Mouse (Mus musculus) kidney, postnatal 25 days (tissue): ENCODE results near the gene Cenpx.
"Not testable (repeated sequence)": the region's sequence is repeated elsewhere in the genome, so short reads cannot be mapped to it uniquely, and the experiment has no call there.

Experiments
- DNase-seq, 2 experiments: peaks; one replicate each; pipeline ENCODE4 v3.0.0; 2021; ENCODE audit warnings: mixed read lengths in 2 of 2

Cenpx gene

DNA sequence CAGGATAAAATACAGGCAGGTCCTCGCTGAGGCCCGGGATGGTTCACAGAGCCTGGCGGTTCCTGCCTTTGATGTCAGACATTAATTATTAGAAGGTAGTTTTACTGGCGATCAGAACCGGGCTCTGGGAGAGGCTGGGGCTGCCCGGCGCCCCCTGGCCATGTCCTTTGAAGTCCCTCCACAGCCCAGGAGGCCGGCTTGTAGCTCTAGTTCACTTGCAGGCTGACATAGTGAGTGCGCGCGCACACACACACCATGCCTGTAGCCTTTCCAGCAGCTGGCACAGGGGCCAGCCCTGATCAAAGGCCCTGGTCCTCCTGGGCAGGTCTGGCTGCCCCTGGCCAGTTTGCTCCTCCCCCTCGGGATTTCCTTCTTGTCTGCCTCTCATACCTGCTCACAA lies 17.9 kb downstream of the Cenpx start:
- DNase-seq = peak; percentile 70 to 91

DNA sequence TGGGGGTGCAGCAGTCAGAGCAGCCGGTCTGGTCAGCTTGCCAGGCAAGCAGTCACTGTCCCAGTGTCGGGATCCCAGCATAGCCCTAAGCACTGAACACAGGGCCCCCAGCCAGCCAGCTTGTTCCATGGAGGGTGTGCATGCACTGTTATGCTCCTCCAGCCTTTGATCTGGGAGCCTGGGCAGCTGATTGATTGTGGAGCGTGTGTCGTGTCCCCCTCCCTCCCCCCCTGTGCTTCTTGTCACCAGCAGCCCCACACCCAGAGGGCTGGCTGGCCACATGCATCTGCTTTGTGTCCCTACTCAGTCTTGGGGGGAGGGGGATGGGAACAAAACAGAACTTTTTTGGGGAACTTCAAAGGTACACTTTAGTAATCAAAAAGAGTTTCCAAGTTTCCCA lies 18.4 kb downstream of the Cenpx start:
- no peak for DNase-seq

DNA sequence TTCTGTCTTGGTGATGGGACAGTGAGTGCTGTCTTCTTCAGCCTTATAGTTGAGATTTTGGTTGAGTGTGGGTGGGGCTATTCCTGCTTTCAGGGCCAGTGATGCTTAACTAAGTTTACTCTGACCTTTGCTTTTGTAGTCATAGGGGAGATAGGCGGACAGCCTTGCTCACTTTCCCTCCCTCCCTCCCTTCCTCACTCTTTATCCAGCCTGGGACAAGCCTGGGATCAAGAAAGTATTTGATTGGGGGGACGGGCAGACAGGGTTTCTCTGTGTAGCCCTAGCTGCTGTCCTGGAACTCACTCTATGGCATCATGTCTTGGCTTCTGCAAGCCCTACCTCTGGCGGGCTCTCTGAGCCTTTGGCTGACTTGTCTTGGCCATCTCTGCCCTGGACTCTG lies 20.1 kb downstream of the Cenpx start:
- peak; percentile 45 to 64 for DNase-seq

DNA sequence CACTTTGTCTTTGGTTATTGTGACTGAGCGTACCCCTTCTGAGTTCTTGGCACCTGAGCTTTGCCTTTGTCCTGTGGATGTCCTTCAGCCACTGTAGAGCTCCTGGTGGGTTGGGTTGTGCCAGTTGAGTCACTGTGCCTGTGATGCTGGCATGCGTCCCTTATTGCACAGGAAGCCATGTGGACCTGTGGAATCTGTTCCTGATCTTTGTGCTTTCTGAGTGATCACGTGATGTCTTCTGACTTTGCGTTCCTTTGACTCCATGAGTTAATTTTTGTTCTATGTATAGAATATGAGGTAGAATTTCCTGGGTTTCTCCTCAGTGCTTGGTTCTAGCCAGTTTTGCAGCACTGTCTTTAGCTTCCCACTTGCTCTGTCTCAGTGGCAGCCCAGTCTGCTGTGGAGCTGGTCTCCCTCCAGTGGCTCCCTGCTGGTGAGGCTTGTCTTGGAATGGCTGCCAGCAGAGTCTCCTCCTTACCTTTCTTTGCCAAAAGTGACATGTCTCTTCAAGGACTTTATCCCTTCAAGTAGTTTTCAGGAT lies 21.0 kb downstream of the Cenpx start:
- peak; percentile 72 to 85 for DNase-seq

DNA sequence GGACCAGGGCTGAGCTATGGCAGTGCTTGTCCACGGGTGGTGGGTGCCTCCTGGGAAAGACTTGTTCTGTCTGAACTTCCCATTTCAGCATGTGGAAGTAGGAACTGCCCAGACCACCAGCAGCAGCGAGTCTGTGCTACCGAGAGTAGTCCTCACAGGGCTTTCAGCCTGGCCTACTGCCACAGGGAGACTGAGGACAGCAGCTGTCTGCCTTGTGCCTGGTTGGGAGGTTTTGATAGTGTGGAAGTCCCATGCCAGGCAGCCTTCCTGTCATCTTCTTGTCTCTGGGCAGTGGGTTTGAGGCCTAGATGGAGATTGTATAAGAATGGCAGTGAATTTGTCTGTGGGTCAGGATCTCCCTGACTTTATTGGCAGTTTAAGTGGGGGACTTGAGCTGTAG lies 24.2 kb downstream of the Cenpx start:
- DNase-seq = no peak

DNA sequence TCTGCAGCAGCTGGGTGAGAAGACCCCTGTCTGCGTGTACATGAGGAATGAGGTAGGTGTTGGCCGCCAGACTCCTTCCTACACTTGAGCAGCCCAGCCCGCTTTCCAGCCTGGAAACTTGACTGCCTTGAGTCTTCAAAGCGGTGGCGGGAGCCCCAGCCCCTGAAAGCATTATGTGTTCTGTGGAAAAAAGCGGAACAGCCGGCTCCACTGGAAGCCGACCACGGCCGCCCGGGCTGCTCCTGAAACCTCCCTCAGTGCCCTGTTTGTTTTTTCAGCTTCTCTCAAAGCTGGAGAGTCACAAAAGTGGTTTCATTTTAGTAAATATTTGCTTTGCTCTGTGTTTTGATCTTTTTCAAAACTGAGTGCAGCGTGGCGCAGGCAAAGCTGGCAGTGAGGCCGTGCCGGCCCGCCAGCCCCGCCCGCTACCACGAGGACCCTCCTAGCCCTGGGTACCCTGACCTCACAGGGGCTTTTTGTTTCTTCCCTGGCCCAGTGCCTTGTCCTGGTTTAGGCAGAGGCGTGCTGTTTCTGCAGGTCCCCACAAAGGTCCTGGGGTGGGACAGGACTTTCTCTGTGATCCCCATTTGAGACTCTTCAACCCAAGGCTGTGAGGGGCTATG lies 26.8 kb downstream of the Cenpx start:
- no peak for DNase-seq

DNA sequence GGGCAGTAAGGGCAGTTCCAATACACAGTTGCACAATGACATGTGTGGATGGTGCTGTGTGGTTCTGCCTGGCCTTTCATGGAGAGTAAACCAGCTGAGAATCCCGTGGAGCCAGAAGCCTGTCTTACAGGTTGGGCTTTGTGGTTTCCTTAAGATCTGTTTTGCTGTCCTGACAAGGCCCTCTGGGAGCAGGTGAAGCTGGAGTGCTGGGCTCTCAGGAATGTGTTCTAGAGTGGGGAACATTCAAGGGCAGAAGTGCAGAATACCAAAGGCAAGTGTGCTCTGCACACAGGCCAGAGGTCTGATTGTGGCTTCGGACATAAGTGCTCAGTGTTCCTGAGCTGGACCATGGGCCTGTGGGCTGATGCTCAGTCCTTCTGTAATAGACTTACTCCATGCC lies 28.9 kb downstream of the Cenpx start:
- DNase-seq = no peak

DNA sequence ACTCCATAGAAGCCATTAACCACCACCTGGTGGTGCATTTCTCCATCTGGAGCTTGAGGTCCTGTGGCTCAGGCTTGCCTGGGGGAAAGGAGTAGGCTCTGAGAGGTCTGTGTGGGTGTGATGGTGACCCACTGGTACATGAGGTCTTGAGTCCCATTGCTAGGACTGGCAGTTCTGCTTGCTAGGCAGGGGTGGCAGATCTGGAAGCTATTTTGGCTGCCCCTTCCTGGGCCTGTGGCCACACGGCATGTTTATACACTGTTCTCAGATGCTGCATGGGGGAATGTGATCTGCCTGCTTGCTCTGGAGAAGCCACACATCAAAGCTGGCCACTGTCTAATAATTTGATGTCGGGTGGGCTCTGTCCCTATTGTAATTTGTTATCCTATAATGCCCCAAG lies 29.5 kb downstream of the Cenpx start:
- DNase-seq = no peak

DNA sequence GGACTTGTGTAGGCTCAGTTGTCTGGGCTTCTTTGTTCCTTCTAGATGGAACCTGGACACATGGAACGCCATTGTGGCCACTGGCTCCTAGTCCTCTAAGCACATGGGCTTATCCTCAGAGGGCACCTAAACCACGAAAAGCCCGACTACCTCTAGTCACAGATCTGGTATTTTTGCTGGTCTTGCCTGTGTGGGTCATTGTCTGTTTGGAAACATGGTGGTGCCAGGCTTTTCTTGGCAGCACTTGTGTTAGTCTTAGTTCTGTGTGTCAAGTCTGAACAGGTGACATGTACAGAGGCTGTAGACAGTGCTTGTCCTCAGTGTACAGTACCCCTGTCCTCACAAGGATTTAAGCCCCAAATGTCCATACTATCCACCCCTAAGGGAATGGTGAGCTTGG lies 30.0 kb downstream of the Cenpx start:
- no peak for DNase-seq

DNA sequence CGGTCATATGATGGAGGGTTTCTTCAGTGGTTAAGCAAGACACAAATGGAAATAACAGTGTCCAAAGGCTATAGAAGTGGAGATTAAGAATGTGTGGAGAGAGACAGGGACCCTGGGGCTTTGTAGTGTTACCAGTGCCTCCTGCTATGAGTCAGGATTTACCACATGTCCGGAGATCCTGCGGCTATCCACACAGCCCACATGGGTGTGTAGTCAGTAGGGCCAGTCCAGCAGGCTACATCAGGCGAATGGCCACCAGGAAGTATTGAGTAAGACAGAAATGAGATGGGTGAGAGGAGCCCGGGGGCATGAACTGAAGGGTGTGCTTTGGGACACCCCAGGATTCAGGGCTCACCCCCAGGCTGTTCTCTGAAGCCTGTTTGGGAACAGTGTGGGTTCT lies 30.9 kb downstream of the Cenpx start:
- DNase-seq = no peak

DNA sequence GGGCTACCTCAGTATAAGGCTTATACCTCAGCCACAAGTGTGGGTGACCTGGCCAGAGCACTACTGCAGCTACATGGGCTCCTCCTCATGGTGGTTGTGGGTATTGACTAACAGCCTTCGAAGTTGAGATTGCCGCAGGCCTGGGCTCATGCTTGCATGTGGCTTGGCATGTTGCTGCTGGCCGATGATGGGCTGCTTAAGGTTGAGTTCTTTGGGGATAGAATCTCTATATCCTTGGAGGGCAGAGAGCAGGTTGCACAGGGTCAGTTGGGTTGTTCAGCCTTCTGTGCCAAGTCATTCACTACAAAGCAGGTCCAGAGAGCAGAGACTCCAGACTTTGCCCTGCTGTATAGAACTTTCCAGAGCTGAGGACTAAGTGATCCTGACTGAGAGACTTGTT lies 33.6 kb downstream of the Cenpx start:
- peak; percentile 67 to 88 for DNase-seq

DNA sequence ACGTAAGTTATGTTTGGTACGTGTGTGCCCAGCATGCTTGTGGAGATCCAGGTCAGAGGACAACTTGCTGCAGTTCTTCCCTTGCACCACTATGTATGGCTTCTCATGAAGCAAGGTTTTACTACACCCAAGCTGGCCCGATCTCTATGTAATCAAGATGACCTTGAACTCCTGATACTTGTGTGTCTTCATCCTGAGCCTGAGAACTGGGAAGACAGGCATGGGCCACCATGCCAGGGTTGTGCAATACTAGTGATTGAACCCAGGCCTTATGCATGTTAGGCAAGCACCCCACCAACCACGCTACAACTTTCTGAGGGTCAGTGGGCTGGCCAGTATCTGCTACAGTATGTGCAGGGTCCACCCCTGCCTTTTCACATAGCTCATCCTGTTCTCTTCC lies 36.6 kb downstream of the Cenpx start:
- DNase-seq = no peak

DNA sequence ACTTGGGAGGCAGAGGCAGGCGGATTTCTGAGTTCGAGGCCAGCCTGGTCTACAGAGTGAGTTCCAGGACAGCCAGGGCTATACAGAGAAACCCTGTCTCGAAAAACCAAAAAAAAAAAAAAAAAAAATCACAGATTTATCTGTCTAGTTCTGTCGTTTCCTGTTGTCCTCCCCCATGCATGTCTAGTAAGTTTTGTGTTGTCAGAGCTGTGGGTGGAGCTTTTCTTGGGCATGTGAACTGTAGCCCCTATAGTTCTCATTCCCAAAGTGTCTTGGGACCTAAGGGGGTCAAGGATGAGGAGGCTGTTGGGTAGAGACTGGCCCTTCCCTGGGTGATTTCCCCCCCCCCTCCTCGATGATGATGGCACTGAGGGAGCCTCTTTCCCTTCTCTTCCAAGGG lies 37.7 kb downstream of the Cenpx start:
- DNase-seq = not testable (repeated sequence)

DNA sequence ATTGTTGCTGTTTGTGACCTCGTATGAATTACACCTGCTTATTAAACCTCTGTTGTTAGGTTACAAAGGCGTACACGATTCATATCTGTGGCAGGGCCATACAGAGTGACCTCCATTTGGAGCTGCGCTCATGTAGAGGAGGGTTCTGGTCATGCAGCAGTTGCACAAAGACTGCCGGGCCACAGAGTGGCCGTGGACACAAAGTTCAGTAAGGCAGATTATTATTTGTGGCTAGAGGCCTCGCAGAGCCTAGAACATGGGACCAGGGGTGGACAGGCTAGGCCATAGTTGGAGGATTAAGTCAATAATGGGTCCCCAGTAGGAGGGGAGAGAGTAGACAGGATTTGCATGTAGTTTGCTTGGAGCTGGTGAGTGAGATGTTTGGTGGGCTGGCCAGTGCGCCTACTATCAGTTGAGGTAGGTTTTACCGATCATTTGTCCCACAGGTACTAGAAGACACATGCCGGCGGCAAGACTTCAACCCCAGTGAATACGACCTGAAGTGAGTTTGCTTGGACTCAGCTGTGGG lies 39.9 kb downstream of the Cenpx start:
- peak in 1 of 2 experiments; percentile 31 for DNase-seq

DNA sequence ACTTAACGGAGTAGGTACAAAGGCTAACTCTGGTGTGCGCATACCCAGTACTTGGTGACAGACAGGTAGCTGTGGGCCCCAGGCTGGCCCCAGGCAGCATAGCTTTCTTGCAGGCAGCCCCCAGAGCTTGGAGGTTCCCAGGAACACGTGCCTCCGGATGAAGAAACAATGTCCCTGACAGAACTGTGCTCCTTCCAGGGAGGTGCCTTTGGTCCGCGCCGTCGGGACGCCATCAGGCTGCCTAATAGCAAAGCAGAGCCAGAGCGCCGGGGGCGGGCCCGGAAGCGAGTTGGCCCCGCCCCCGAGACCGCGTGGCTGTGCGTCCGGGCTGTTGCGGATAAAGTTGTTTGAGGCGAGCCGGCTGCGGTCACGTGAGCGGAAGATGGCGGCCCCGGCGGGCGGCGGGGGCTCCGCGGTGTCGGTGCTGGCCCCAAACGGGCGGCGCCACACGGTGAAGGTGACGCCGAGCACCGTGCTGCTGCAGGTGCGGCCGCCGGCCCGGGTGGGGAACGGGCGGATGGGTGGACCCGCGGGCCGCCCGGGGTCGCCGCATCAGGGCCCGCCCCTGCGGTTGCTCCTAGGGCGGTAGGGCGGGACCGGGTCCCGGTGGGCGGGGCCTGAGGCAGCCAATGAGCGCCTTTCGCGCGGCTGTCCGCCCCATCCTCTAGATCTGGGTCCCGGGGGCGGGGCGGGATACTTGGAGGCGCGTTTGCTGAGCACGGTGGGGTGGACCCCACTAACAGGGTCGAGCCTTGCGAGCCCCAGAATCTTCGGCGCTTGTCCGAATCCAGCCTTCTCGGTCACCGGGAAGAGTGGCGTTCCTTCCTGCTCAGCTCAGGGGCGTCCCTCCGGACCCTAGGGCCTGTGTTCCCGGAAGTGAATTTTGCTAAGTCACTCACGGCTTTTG lies 40.6 kb downstream of the Cenpx start, which contains the start of gene Aspscr1:
Gene Aspscr1 (plus strand): TSS at position 287 of the 907 bp plus-strand sequence.
- peak; percentile 98 to 99 for DNase-seq

DNA sequence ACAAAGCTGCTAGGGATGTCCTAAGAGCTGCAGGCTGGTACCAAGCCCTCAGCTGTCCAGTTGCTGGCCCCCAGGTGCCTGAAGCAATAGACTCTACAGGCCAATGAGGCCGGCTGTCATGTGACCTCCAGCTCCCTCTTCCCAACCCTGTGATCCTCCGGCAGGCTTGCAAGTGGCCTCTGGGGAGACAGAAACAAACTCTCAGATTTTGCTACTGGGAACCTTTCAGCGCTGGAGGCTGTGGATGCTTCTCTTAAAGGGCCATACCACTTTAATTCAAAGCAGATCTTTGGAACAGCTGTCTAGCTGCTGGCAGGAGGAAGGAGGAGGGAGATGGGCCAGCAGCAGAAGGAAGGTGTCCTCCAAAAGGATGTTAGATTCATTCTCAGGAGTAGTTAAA lies 46.9 kb downstream of the Cenpx start:
- peak in 1 of 2 experiments; percentile 49 for DNase-seq

DNA sequence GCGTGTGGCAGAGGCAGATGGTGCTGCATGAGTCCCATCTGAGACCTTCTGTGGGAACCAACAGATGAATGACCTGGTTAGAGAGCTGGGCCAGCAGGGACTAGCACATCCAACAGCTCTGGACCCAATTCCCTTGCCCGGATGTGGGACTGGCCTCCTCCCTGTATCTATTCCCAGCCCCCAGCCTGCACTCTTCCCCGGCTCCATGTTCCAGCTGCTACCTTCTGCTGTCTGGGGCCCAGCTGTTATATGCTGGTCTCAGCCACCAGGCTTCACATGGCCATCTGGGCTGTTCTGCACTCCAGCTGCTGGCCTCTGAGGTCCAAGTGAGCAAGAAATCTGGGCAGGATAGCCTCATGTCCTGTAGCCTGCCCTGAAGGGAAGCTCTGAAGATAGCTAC lies 48.1 kb downstream of the Cenpx start:
- DNase-seq = peak in 1 of 2 experiments; percentile 40

DNA sequence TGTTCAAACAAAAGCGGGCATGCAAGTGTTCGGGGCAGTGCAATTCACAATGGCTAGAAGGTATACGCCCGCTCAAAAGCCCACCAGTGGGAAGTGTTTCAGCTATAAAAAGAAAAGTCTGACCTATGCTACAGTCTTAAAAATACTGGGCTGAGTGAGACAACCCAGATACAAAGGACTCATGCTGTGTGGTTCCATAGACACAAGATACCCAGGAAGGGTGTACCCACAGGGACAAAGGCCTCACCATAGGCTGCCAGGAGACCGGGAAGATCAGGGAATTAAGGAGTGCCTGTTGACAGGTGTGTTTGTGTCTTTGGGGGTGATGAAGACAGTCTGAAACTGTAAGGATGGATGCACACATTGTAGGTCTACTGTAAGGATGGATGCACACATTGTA lies 49.8 kb downstream of the Cenpx start:
- DNase-seq = no peak

DNA sequence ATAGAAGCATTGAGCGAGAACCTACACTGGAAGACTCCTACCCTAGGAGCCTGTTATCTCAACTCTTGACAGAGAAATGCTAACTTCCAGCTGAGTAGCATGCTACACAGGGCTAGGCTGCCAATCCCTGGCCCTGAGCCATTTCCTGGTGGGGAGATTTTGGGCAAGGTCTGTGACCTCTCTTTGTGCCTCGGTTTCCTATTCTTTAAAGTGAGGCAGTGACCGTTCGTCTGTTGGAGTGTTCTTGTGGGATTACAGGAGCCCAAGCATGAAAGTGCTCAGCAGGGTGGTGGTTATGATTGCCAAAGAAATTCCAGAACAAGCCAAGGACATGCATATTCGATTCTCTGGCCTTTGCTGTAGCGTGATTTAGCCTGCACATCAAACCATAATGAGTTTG lies 50.8 kb downstream of the Cenpx start:
- no peak for DNase-seq

DNA sequence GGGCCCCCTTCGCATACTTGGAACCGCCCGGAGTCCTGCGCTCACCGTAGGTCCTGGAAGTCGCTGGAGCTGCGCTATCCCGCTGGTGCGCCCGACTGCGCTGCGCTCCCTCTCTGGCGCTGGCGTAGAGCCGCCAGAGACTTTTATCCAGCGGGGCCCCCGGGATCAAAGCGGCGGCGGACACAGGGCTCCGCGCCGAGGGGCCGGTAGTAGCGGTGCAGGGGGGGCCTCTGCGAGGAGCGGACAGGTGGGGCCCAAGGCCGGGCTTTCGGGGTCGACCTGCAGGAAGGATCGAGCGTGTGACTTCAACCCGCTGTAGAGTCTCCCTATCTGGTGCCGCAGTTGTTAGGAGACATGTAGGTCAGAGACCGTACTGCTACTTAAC lies 52.5 kb downstream of the Cenpx start, which contains the start of gene Notum:
Gene Notum (minus strand): TSS at position 100 of the 385 bp plus-strand sequence.
- DNase-seq = no peak
